In the genomic region with DNA sequence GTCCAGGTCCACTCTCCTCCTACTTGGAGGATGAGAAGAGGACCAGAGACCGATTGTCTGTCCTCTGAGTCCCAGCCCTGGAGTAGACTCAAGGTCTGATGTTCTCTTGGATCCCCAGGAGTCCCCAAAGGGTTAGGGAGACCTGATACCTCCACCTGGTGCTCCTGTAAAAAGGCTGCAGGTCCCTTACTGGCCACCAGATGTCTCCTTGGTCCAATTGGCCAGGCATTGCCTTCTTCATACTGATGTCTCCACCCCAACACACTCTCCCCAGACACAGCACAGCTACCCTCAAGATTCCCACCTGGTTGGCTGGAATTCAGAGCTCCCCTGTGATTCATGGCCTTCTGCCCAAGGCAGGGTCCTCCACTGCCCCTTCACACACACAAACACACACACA, we compare ENCODE assay signal across 8 mouse cellular contexts. TPM values are rescaled to one million over a fixed set of nuclear protein-coding genes. Genes with fewer than 3 reads are reported as not detected.
DNase-seq lines count a peak whose midpoint lies in the region; ATAC-seq and TF ChIP-seq lines count a peak whose summit lies in the region.

No protein-coding gene starts in this region.

- no peaks in the 10 kb centered on the region for H3K36me3 ChIP-seq in kidney, embryonic 14.5 days (ENCODE audit: control insufficient read depth, insufficient read depth, low read length)
- no peaks in the 10 kb centered on the region for H3K36me3 ChIP-seq in E14TG2a.4 (ENCODE audit: insufficient read depth, low read length)
- no peaks in the 10 kb centered on the region for H3K36me3 ChIP-seq in embryonic facial prominence, embryonic 11.5 days (replicated peaks; ENCODE audit: control insufficient read depth, insufficient read depth, low read depth, low read length)
- no peaks in the 10 kb centered on the region for H3K36me3 ChIP-seq in liver, embryonic 14.5 days (replicated peaks; ENCODE audit: control insufficient read depth, insufficient read depth, low read depth)
- no peaks in the 10 kb centered on the region for H3K36me3 ChIP-seq in splenic B cell, adult 2 months (ENCODE audit: control insufficient read depth, insufficient read depth, low read length, poor library complexity, severe bottlenecking)

- no peaks in the 10 kb centered on the region for H3K9me3 ChIP-seq in kidney, embryonic 14.5 days (ENCODE audit: control insufficient read depth, low read length)
- peaks cover 5% of the 10 kb centered on the region for H3K9me3 ChIP-seq in E14TG2a.4 (ENCODE audit: low read length)
- no peaks in the 10 kb centered on the region for H3K9me3 ChIP-seq in embryonic facial prominence, embryonic 11.5 days (replicated peaks; ENCODE audit: control insufficient read depth, low read length)
- H3K9me3 ChIP-seq in liver, embryonic 14.5 days (ENCODE audit: control insufficient read depth, low read length): no peaks in the 10 kb centered on the region

- H3K4me2 ChIP-seq in kidney, embryonic 14.5 days (replicated peaks; ENCODE audit: low read depth, low read length): no peak overlapping the region
- no peak overlapping the region for H3K4me2 ChIP-seq in embryonic facial prominence, embryonic 11.5 days (ENCODE audit: low read depth, low read length)
- no peak overlapping the region for H3K4me2 ChIP-seq in liver, embryonic 14.5 days (ENCODE audit: low read depth)

- H3K4me3 ChIP-seq in kidney, embryonic 14.5 days (ENCODE audit: low read length): no peak overlapping the region
- no peak overlapping the region for H3K4me3 ChIP-seq in E14TG2a.4 (replicated peaks; ENCODE audit: low read length)
- no peak overlapping the region for H3K4me3 ChIP-seq in embryonic facial prominence, embryonic 11.5 days (ENCODE audit: low read depth, low read length)
- no peak overlapping the region for H3K4me3 ChIP-seq in liver, embryonic 14.5 days (ENCODE audit: insufficient read depth in 1 of 2, low read depth in 2 of 2, low read length in 2 of 2)

- H3K9ac ChIP-seq in kidney, embryonic 14.5 days (ENCODE audit: low read depth, low read length): no peak overlapping the region
- H3K9ac ChIP-seq in embryonic facial prominence, embryonic 11.5 days (replicated peaks; ENCODE audit: low read length): no peak overlapping the region
- no peak overlapping the region for H3K9ac ChIP-seq in liver, embryonic 14.5 days (replicated peaks)

- ATAC-seq in kidney, embryonic 14.5 days (ENCODE audit: low FRiP score, low TSS enrichment): no peak
- no peak for ATAC-seq in embryonic facial prominence, embryonic 11.5 days (replicated peaks; ENCODE audit: insufficient number of reproducible peaks, low FRiP score, low TSS enrichment, low read depth)
- ATAC-seq in liver, embryonic 14.5 days (ENCODE audit: insufficient read depth): no peak

- TF ChIP-seq EP300 in liver, embryonic 14.5 days (IDR thresholded peaks at IDR 0.05; ENCODE audit: low read depth): no peak

- TF ChIP-seq CTCF in E14TG2a.4 (conservative IDR thresholded peaks at IDR 0.05; ENCODE audit: low read length): peak; percentile 74
- peak; percentile 88 for TF ChIP-seq CTCF in liver, embryonic 14.5 days (IDR thresholded peaks at IDR 0.05; ENCODE audit: low read depth)

- no peak overlapping the region for H3K27ac ChIP-seq in kidney, embryonic 14.5 days (ENCODE audit: low read depth, low read length)
- no peak overlapping the region for H3K27ac ChIP-seq in embryonic facial prominence, embryonic 11.5 days (replicated peaks; ENCODE audit: low read depth, low read length)
- H3K27ac ChIP-seq in liver, embryonic 14.5 days: no peak overlapping the region

- peak; percentile 78 for DNase-seq in kidney, adult 18-20 months
- DNase-seq in adipocyte (ENCODE audit: low spot score): peak; percentile 54
- DNase-seq in embryonic facial prominence, embryonic 11.5 days (ENCODE audit: low spot score): peak; percentile 68
- DNase-seq in liver, embryonic 14.5 days (ENCODE audit: low read depth in 3 of 3, low spot score in 3 of 3): no peak
- peak; percentile 77 for DNase-seq in splenic B cell, adult 2 months (ENCODE audit: low read depth, low spot score)
- no peak for DNase-seq in right cerebral cortex, postnatal 4 days

- peaks cover 7% of the 10 kb centered on the region; the same call in 1 of the 2 replicates for H3K4me1 ChIP-seq in kidney, embryonic 14.5 days (ENCODE audit: control insufficient read depth, insufficient read depth, low read length)
- H3K4me1 ChIP-seq in E14TG2a.4 (replicated peaks; ENCODE audit: low read depth, low read length): peaks cover 31% of the 10 kb centered on the region
- H3K4me1 ChIP-seq in embryonic facial prominence, embryonic 11.5 days (ENCODE audit: control insufficient read depth, insufficient read depth, low read length): no peaks in the 10 kb centered on the region
- peaks cover 0 to 17% of the 10 kb centered on the region in 2 experiments; a peak in 3 of 4 replicates for H3K4me1 ChIP-seq in liver, embryonic 14.5 days (replicated peaks; ENCODE audit: control insufficient read depth in 2 of 2, insufficient read depth in 2 of 2, low read length in 1 of 2)

- H3K27me3 ChIP-seq in kidney, embryonic 14.5 days (ENCODE audit: control insufficient read depth, insufficient read depth, low read length): peaks cover 25% of the 10 kb centered on the region
- H3K27me3 ChIP-seq in E14TG2a.4 (ENCODE audit: insufficient read depth, low read length): peaks cover 29% of the 10 kb centered on the region
- H3K27me3 ChIP-seq in embryonic facial prominence, embryonic 11.5 days (ENCODE audit: control insufficient read depth, insufficient read depth, low read length): peaks cover 11% of the 10 kb centered on the region
- peaks cover 5% of the 10 kb centered on the region for H3K27me3 ChIP-seq in liver, embryonic 14.5 days (ENCODE audit: control insufficient read depth, insufficient read depth, low read length)
- no peaks in the 10 kb centered on the region for H3K27me3 ChIP-seq in splenic B cell, adult 2 months (ENCODE audit: control insufficient read depth, insufficient read depth, low read length, poor library complexity, severe bottlenecking)

- WGBS in kidney, embryonic 14.5 days: 57% methylated on average over 1 of the region's 1 CpGs
- WGBS in embryonic facial prominence, embryonic 11.5 days: 56% methylated on average over 1 of the region's 1 CpGs
- WGBS in liver, embryonic 14.5 days (ENCODE audit: insufficient replicate concordance): 28% methylated on average over 1 of the region's 1 CpGs

RNA-seq across cellular contexts. Expression of gene Poll, which starts 22.8 kb away (rescaled TPM):
- 13.9 and 20.6 TPM in 2 replicates for polyA plus RNA-seq in kidney, embryonic 14.5 days (2014; fragmentation: Nextera tagmentation; extraction: Ambion mirVana)
- 15.3 and 18.2 TPM in 2 replicates for polyA plus RNA-seq in embryonic facial prominence, embryonic 11.5 days (2014; fragmentation: Nextera tagmentation; extraction: Ambion mirVana)
- polyA plus RNA-seq in liver, embryonic 14.5 days (2012; rRNA removed): 3.4 and 3.7 TPM in 2 replicates
- 4.1 and 5.0 TPM in 2 replicates for polyA plus RNA-seq in liver, embryonic 14.5 days (2014; fragmentation: Nextera tagmentation; extraction: Ambion mirVana)

RNA-seq across cellular contexts. Expression of gene Gm17018, which starts 22.9 kb away (rescaled TPM):
- polyA plus RNA-seq in kidney, embryonic 14.5 days (2014; fragmentation: Nextera tagmentation; extraction: Ambion mirVana): 51.4 and 61.6 TPM in 2 replicates
- 50.1 and 54.5 TPM in 2 replicates for polyA plus RNA-seq in embryonic facial prominence, embryonic 11.5 days (2014; fragmentation: Nextera tagmentation; extraction: Ambion mirVana)
- 3.5 and 7.5 TPM in 2 replicates for polyA plus RNA-seq in liver, embryonic 14.5 days (2012; rRNA removed)
- 15.5 and 19.0 TPM in 2 replicates for polyA plus RNA-seq in liver, embryonic 14.5 days (2014; fragmentation: Nextera tagmentation; extraction: Ambion mirVana)

Comparison
In these comparisons a context has a peak if more than half of its experiments do, and no peak if none do; other contexts are left out.
1. DNase-seq: peak in kidney, adult 18-20 months (single experiment), adipocyte (single experiment), embryonic facial prominence, embryonic 11.5 days (single experiment) and splenic B cell, adult 2 months (single experiment); none in liver, embryonic 14.5 days (0 of 3) and right cerebral cortex, postnatal 4 days (single experiment).